Mouse (Mus musculus): Measurements from ENCODE around the gene Hagh.

DNA sequence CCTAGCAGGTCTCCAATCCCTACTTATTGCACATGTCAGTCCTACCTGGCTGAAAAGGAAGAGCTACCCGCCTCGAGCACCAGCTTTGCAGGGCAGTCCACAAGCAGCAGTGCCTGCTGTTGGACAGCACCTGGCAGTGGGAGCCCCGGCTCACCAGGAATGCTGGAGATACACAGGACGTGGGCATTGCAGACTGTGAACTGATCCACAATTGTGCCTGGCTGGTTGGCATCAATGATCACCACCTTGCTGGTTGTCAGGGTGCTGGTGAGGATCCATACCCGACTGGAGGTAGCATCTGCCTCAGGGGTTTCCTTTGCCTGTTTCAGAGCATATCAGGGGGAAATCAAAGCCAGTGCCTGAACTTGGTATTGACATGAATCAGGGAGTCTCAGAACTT, 62.2 kb downstream of the Hagh start:
- no peak for TF ChIP-seq CTCF (IDR thresholded peaks at IDR 0.05; ENCODE audit: control insufficient read depth, insufficient read depth, low read length)
- no peak for TF ChIP-seq POLR2A (IDR thresholded peaks at IDR 0.05; ENCODE audit: borderline replicate concordance, control insufficient read depth, low read depth, low read length)

Measured in bone marrow, adult 2 months (tissue).